Mouse (Mus musculus): ENCODE results near the gene Tex12.

The Tex12 gene

DNA sequence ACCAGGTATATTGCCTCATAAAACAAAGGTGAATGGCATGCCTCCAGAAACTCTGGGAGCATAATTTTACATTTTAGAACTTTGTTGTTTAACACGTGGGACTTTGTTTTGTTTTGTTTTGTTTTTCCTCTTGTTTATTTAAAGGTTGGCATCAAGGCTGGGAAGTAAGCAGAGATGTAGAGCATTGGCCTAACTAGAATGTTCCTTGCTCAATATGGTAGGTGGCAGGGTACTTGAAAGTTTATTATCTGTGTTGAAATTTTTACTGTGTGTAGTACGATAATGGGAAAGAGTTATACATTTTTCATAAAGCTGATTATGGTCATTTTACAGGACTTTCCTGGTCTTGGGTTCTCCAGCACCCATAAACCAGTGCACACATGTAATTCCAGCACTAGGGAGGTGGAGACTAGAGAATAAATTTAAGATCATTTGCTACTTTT is 814 bp upstream of the Tex12 start:
- no peak for DNase-seq (ENCODE audit: low read depth, low spot score)

DNA sequence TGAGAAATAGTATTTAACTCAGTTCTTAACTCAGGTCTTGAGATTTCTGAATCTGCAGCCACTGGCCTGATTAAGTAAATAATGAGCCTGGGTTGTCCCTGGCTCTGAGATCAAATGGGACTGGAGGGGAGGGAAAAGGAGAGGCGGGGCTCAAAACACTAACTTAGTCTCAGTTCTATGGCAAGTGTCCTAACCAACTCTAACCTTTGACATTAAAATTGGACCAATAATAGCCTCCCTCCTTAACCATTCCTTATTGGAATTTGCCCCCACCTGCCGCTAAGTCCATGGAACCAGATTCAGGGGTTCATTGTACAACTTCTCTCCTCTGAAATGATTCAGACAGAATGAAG is 6.1 kb downstream of the Tex12 start, which contains the start of gene Bco2:
TSS of gene Bco2 (minus strand) at position 88 of the 353 bp plus-strand sequence.
- DNase-seq (ENCODE audit: low read depth, low spot score), result no peak

DNA sequence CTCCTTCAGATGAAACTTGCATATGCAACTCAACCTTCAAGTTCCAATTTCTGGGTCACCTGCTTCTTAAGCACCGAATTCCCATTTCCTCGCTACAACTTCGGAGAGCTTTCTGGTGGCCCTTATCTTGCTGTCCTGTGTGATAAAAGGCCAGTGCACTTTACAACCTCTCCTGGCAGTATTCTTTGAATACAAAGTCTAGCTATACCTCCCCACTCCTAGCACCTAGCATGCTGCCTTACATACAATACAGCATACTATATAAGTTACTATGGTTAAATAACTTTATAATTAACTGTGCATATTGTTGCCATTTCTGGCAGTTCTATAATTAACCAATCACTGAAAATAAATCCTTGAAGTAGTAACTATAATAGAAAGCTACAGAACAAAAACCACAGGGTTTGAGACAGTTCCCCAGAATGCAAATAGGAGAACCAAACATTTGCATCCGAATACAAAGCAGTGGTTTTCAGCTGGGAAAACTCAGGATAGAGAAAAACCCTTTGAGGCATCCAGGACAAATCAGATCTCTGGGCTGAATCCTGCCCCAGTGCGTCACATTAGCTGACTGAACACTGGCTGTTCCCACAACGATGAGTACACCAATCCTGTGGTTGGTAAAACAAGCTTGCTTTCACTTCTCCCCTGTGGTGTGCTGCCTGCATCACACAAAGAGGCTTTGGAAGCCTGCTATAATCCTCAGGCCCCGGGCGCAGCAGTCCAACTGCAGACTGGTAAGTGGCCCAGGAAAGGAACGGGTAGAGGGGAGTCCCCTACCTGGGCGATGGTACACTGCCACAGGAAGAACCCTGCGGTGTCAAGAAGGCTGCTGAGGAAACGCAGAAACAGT is 6.7 kb downstream of the Tex12 start, which contains the start of gene Il18:
TSS of gene Il18 (plus strand) at position 587 of the 853 bp plus-strand sequence.
- DNase-seq (ENCODE audit: low read depth, low spot score), result peak; percentile 72

DNA sequence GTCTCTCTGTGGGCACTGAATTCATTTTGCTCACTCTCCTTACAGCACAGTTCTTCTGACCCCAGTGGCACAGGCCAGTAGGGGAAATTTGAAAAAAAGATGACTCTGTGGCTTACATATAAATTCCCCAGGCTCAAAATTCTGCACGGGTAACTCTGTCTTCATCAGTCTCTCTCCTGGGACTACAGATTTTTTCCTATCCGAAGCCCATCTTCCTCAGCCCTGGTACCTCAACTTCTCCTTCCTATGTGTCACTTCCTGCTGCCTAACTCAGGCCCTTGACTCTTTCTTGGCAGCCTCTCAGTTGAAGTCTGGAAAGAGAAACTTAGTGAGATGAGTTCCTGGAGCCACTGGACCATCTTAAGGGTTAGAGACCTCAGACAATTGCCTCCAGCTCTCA is 7.6 kb downstream of the Tex12 start:
- DNase-seq (ENCODE audit: low read depth, low spot score), result no peak

DNA sequence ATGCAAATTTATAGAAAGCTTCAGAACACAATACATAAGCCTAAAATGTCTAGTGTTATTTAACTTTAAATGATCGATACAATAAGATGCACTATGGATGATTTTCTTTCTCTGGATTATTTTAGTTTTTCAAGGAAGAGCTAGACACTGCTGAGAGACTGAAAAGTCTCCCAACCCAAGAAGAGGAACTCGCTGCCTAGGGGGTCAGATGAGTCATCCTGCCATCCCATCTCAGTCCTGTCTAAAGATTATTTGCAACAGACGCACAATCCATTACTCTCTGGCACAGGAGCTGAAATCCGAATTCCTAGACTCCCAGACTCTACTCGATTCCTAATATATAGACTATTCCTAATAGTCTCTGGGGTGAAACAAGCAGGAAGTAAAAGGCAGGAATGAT is 8.9 kb downstream of the Tex12 start:
- peak; percentile 47 for DNase-seq (ENCODE audit: low read depth, low spot score)

DNA sequence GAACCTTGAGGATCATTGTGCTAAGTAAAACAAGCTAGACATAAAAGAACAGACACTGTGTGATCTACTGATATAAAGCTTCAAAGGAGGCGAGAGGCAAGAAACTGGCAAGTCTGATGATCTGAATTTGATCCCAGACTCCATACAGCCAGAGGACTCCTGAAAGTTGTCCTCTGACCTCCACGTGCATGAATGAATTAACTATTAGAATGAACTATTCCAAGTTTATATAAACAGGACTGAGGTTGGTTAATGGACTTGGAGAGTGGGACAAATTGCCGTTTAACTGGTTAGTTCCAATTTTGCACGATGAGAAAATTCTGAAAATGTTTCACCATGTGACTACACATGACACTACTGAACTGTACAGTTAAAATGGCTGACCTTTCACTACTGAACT is 12.2 kb downstream of the Tex12 start:
- no peak for DNase-seq (ENCODE audit: low read depth, low spot score)

DNA sequence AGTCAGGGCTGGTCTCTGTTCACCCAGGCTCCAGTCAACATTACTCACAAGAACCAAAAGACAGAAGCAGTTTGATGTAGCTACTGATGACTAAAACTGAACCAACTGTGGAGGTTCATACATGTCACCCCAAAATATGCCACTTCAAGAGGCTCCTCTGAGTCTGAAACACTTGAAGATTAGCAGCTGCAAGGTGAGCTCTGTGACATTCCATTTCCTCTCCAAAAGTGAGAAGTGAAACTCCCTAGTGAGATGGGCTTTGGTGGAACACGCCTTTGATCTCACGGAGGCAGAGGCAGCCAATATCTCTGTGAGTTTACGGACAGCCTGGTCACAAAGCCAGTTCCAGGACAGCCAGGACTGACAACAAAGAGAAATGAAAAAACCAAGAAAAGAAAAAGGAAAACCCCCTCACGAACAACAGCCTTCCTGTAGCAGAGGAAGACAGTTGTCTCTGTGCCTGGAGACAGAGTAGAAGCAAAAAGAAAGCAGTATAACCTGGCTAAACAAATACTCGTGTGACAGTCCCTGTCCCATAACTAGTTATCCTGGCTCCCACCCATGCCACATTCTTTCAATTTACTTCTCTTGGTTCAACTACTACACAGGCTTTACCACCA is 13.2 kb downstream of the Tex12 start:
- no peak for DNase-seq (ENCODE audit: low read depth, low spot score)

DNA sequence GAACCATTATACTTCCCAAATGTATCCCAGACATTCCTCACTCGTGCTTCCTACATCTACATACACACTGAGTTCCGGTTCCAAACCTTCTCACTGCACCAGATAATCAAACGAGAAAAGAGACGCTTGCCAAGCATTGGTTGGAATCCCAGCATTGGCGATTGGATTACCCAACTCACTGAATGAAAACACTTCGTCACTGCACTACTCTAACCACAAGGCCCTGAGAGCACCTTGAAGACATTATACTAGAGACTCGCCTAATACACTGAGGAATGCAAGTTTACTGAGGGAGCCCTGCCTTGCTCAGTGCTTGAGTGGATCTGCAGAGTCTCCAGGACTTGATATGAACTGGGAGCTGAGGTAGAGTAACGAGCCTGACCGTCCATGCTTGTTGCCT is 18.7 kb downstream of the Tex12 start:
- DNase-seq (ENCODE audit: low read depth, low spot score), result peak; percentile 56

DNA sequence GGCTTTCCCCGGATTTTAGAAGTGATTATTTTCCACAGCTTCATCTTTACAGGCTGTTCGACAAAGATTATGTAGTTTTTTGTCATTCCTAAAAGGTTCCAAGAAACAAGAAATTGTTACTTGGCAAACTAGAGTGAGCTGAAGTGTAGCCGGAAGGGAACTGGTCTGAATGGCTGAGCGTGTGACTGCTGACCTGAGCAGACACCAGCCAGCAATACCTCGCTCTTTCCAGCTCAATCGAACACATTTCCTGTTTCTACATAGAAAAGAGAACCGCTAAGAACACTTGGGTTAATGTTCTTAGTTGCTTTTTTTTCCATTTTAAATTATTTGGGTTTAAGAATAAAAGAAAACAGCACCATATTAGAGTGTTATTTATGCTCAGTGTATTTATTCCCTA is 21.0 kb downstream of the Tex12 start:
- no peak for DNase-seq (ENCODE audit: low read depth, low spot score)

DNA sequence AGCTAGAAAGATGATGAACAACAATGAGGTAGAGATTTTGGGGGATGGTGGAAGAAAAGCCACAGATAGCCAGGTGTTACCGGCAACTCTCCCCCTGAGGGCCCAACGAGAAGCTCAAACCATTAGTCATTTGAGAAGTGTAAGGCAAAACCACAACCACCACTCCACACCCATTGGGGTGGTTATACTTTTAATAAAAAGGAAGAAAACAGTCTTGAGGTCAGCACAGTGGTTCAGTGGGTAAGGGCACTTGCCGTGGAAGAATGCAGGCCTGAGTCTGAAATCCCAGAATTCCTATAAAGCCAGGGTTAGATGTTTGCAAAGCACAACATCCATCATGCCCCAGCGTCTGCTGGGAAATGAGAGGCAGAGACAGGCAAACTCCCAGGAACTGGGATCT is 23.8 kb downstream of the Tex12 start:
- DNase-seq (ENCODE audit: low read depth, low spot score), result peak; percentile 59

DNA sequence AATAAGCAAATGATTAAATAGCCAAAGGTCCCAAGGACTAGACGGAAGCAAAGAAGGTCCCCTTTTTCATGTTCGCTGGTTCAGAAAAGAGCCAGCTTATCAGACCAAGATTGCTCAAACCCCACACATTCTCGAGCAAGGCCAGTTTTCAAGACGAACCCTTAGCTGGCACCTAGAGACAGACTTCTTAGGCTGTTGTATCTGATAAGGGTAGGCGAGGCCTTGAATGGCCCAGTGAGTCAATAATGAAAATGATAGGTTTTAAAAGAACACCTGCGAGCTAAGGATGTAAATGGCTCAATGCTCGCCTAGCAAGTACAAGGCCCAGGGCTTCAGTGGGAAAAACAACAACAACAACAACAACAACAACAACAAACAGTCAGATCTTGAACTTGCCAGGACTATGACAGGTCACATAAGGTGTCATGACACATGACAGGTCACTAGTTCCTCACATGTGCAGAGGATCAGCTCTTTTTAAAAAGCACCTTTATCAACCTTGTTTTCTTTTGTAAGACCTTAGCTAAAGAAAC is 24.5 kb downstream of the Tex12 start:
- no peak for DNase-seq (ENCODE audit: low read depth, low spot score)

DNA sequence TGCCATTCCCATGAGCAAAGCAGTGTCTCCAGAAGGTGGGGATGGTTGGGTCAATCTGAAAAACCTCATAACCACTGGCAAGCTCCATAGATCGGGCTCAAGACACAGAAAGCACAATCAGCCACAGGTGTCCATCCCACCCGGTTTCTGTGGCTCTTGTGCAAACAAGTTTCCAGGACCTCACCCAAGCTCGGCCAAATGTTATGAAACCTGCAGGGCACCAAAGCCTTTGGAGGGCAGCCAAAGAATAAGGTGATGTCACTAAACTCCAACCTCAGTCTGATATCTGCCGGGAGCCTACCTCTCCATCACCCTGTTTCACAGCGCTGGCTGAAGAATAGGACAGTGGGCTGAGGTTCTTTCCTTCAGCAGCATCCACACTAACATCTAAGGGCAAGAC is 25.2 kb downstream of the Tex12 start:
- DNase-seq (ENCODE audit: low read depth, low spot score), result no peak

DNA sequence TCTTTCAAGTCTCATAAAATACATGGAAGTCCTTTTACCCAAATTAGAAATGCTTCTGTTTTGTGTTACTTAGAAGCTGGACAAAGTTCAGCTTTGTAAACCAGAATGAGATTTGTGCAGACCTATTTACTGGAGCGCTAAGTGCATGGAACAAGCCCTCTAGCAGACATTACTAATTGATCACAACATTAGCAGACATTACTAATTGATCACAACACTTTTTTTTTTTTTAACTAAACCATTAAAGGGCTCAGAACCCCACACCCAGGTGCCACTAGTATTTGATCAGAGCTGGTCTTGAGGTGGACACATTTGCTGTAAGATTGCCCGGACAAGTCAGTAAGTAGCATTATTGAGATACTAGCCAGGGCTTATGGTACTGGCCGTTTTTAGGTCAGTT is 27.3 kb downstream of the Tex12 start:
- no peak for DNase-seq (ENCODE audit: low read depth, low spot score)

DNA sequence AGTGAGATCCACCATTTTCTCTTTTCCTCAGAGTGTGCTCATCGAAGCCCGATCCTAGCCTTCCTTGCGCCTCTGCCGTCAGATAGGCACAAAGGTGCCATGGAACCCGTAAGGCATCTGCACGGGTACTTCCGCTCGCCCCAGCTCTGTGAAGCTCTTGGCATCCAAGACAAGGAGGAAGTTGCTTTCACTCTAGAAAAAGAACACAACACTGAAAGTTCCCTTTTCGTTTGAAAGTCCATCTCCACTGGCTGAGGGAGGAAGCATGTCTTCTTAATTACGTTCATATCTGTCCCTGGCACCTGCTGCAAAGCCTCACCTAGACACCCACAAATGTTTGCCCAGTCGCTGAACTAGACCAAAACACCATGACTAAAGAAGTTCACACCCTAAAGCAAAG is 27.8 kb downstream of the Tex12 start:
- no peak for DNase-seq (ENCODE audit: low read depth, low spot score)

DNA sequence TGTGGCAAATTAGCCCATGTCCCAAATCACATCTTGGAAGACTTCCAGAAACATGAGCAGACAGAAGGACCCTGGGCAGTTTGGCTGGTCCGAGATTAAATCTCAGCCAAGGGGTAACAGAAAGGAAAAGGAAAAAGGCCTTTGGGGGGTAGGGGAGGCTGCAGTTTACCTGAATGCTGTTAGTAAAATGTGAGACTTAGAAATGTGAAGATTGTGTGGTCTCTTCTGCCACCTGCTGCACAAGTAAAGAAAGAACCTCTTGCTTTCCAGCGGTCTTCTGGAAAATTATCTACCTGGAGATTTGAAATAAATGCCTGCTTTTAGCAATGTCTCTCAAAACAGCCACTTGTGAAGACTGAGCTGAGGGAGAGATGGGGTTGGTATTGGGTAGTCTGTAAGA is 30.2 kb downstream of the Tex12 start:
- peak; percentile 66 for DNase-seq (ENCODE audit: low read depth, low spot score)

DNA sequence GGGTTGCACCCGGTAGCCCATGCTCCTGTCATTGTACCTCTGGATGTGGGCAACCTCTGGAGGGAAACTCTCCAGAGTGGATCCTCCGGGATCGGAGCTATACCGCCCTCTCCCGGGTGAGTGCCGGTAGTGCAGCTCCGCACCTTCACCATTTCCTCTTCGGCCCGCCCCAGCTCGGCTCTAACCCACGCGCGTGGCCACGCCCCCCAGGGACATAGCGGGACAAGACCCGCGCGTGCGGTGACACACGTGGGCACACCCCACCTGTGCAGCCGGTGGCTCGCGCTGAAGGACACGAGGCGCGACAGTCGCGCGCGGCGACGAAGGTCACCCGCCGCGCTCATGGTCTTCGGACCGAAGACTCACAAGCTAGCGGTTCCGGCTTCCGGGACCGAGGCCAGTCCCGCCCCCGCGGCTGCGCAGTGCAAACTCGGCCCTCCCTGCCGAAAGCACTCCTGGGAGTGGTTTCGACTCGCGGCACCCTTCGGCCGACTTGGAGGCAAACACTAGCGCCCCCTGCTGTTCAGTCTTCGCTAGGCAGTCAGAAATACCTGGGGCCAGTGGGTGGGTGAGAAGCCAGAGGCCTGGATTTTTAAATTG is 32.7 kb downstream of the Tex12 start, which contains the start of gene Pts:
TSS of gene Pts (minus strand) at position 432 of the 600 bp plus-strand sequence.
- peak; percentile 98 for DNase-seq (ENCODE audit: low read depth, low spot score)

DNA sequence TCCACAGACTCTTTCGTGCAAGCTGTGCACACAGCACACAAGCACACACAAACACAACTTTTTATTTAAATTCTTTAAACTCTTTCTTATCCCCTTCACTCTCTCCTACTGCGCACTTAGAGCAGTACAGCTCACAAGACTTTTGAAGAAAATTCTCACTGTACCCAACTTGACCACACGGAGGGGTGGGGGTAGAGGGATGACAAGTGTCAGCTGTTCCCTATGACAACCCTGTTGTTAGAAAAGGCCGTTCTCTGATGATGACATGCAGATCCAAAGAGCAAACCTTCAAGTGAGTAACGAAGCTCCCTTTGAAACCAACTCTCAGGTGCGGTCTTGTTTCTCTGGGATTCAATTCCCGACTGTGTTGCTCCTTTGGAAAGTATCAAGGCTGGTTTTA is 33.3 kb downstream of the Tex12 start:
- DNase-seq (ENCODE audit: low read depth, low spot score), result peak; percentile 25

DNA sequence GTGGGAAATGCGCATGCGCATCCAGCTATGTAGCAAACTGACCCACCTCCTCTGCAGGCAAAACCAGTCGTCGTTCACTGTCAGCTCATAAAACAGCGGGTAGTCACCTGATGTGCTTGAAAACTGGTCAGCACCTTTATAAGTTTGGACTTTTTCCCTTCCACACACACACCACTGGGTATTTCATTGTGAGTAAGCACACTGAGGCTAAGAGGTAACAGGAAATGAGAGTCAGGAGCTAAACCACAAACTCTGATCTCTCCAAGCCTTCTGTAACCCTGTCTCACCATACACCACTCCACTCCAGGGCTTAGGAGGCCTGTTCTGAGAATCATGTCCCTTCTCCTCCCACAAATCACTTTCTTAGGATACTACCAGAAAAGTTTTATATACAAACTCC is 35.5 kb downstream of the Tex12 start:
- DNase-seq (ENCODE audit: low read depth, low spot score), result peak; percentile 27

DNA sequence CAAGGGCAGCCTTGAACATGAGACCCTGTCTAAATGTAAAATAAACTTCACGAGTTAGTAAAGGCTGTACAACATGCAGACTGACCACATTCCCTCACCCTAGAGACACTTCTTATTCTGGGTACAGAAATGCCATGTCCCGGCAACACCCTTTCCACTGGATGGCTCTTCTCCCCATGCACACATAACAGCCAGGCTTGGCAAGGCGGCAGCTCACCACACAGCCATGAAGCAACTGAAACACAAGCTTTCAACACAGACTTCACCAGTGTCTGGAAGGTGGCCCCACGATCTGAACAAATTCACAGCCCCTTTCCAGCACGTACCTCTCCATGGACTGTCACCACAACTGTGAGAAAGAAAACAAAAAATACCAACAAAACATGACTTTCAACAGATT is 36.2 kb downstream of the Tex12 start:
- no peak for DNase-seq (ENCODE audit: low read depth, low spot score)

DNA sequence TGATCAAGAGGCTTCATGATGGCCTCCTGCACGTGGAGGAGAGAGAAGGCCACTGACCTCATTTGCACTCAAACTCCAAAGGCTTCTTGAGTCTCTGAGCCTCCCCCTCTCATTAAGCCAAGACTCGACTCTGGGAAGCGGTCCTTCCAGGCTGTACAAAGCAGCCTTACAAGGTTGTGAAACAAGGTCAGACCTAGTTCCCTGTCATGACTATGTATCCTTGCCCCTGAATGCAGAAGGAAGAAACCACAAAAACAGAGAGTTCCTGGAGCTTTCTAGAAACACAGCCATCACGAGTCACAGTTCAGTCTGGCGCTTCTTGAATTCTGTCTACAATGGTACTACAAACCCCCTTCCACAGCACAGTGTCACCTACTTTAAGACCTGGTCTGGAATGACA is 38.6 kb downstream of the Tex12 start:
- peak; percentile 19 for DNase-seq (ENCODE audit: low read depth, low spot score)

DNA sequence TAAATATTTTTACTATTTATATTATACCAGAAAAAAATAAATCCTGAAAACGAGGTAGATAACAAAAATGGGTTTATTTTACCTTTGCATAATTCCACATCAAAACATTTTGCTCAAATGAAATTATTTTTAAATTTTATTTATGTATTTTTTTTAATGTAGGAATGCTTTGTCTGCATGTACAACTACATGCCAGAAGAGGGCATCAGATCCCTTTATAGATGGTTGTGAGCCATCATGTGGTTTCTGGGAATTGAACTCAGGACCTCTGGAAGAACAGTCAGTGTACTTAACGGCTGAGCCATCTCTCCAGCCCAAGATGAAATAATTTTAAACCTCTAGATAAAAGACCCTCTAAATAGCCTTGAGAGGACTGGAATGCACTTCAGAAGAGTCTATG is 39.6 kb downstream of the Tex12 start:
- DNase-seq (ENCODE audit: low read depth, low spot score), result no peak

DNA sequence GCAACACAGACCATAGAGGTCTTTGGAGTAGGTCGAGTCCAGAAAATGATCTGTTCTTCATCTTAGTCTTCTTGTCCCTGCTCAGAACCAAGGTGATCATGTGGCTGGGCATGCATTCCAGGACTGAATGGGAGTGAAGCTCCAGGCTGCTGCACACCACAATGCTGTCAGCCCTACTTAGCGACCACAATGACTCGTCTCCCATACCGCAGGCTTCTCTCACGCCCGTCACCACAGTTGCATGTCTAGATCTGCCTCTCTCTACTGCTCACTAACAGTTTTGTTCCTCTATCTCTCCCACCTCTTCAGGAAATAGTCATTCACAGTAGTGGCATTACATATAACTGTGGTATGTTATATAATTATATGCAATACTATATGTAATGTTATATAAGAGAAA is 40.4 kb downstream of the Tex12 start:
- DNase-seq (ENCODE audit: low read depth, low spot score), result peak; percentile 77

All from 3T3-L1 (cell line).